Mouse (Mus musculus): Measurements from ENCODE around the gene Gbp8. TPM values are rescaled to one million over a fixed set of nuclear protein-coding genes. Genes with fewer than 3 reads are reported as not detected.
"Not testable (repeated sequence)": the region's sequence is repeated elsewhere in the genome, so short reads cannot be mapped to it uniquely, and the experiment has no call there.

The Gbp8 gene
- total RNA-seq, 2 experiments from 2014 or later, result 0.49 to 0.79 TPM

DNA sequence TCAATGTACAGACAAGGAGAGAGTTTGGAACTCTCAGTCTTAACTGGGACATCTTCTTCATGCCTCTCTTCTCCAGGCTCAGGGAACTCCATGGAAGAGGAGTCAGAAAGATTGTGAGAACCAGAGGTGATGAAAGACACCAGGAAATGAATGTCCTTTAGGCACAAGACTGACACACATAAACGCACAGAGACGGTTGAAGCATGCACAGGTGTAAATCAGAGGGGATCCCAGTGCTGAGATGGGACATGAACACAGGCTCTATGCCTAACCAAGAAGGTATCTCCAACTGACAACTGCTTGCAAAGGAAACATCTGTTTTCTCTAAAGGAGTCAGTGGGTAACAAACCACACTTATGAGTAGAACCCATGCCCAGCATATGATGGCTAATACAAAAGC is 79.1 kb downstream of the Gbp8 start:
- DNase-seq, result no peak

DNA sequence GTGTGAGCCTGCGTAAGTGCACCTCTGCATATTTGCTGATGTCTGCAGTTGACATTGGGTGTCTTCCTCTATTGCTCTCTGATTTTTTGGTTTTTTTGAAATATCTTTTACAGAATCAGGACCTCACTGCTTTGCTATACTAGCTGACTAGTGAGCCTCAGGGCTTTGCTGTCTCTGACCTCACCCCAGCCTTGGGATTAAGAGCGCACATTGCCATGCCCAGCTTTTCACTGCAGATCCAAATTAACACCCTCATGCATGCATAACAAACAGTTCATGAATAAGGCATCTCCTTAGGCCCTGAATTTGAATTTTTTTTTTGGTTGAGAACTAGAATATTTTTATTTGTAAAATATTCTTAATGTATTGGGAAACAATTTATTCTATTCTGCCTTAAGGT is 84.1 kb downstream of the Gbp8 start:
- DNase-seq, result no peak

DNA sequence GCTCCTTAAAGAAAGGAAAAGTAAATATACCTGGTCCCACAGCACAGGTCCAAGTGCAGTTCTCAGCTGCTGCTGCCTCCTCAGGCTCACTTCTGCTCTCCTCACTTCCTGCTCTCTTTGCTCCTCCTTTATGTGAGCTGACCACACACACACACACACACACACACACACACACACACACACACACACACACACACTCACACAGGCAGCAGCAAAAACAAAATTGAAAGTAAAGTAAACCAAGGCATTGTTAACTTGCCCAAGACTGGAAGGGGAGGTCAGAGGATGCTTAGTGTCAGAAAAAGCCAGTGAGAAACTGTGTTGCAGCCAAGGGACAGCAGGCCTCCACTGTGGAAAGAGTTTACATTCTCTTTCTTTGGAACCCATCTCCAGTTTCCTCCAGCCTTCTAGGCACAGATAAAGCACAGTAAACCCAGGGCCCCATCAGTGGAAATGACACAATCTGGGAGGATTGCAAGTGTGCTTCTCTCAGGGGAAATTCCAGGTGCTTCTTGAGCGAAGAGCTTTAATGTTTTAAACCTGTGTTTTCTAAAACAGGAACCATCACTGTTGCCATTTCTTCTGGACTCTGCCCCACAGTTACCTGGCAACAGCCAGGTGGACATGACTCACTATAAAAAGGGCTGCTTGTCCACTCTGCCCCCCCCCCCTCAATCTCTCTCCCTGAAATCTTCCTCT is 85.7 kb downstream of the Gbp8 start:
- not testable (repeated sequence) for DNase-seq

DNA sequence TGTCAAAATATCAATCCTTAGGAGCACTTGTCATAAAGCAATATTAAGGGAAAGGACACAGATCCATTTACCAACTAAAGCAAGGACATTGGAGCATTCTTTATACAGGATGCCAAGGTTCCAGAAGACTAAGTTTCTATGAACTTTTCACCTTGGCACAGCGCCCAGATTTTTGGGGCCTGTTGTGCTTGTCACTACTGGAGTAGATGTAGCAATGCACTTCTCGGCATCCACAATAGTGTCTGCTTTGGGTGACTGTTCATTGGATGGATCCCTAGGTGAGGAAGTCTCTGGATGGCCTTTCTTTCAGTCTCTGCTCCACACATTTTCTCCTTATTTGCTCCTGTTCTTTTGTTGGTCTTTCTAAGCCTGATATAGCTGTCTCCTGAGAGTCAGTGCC is 107.0 kb downstream of the Gbp8 start:
- DNase-seq, result peak; percentile 37 to 64

DNA sequence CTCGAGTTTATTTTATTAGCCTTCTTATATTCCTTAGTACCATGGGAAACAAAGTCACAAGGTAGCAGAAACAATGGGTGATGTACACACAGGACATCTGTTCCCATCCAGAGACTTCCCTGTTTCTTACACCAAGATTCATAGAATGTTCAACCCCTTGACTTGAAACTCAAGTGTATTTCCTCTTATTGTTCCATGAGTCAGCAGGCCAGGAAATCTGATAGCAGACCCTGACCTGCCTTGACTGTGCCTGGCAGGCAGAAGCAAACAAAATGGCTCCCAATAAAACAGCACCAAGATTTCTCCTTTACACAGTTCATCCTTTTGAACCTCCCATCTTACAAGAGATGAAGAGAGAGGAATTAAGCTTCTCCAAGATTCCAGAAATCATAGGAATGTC is 126.8 kb downstream of the Gbp8 start:
- DNase-seq, result no peak

DNA sequence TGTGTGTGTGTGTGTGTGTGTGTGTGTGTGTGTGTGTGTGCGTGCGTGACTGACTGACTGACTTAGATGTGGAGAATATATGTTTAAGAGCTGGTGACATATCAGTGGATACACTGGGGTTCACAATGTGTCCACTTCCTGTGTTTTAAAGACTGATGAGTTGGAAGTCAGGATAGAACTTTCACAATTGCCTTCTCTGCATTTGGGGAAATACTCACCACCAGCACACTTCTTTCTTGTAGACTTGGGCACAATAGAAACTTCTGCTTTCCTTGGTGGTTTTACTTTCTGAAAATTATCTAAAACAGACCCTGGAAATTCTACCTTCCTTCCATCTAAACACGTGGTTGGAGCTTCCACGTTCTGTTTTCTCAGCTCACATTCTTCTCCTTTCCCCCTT is 127.8 kb downstream of the Gbp8 start:
- DNase-seq, result no peak

DNA sequence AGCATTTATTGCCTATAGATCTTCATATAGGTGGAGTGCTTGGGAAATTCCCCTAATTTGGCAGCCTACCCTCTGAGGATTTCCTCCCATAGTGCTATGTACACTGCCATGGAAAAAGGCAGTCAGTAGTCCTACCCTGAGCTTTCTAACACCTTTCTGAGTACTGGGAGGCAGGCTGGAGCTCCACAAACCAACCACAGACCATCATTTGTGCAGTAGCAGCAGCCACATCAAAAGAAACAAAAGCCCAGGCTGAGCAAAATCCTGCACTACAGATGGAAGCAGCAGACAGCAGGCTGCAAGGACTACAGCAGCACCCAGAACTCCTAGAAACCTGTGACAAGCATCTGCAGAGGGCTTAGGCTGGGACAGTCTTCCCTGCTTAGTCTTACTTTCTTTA is 129.0 kb downstream of the Gbp8 start:
- no peak for DNase-seq

DNA sequence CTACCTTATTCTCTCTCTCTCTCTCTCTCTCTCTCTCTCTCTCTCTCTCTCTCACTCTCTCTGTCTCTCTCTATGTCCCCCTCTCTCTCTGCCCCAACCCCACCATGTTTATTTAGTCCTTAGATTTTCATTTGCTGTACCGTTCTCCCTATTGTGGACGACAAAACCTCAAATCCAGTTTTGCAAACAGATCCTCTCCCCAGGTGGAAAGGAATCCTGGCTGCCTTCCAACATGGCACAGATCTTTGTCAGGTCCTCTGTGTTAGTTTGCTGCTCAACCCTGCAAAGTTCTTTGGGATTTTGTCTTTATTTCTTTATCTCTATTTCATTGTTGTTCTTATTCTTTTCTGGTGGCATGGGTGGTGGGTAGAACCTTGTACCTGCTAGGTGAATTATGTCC is 149.9 kb downstream of the Gbp8 start:
- DNase-seq, result no peak

DNA sequence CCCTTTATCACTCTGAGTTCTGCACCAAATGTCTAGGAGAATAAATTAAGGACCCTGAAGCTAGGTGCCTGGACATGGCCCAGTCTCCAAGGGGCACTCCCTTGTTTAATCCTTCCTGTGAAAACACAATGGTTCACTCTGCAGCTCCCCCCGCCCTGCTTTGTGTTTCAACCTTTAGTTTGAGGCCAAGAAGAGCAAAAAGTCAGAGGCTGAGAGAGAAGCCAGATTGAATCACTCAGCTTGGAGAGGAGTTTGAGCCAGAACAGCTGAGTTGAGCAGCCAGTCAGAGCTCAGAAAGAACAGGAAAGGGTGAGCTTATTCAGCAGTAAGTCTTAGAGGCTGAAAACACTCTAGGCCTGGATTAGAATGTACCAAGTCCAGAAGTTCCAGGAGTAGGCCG is 151.3 kb downstream of the Gbp8 start:
- DNase-seq, result peak; percentile 5 to 12

DNA sequence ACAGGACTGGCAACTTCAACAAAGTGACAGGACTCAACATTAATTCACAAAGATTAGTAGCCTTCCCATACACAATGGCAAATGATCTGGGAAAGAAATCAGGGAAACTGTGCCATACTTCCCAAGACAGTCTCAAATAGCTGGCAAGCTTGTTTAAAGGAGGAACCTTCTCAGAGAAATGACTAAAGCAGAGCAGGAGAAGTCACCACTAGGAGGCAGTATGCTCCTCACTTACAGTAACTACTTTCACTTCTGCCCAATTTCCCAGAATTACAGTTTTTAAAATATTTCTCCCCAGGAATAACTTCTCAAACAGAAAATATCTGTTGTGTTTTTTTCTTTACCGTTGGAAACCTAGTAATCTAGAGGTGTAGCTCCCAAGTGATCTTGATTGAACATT is 152.6 kb downstream of the Gbp8 start:
- DNase-seq, result peak in 1 of 2 experiments; percentile 35

DNA sequence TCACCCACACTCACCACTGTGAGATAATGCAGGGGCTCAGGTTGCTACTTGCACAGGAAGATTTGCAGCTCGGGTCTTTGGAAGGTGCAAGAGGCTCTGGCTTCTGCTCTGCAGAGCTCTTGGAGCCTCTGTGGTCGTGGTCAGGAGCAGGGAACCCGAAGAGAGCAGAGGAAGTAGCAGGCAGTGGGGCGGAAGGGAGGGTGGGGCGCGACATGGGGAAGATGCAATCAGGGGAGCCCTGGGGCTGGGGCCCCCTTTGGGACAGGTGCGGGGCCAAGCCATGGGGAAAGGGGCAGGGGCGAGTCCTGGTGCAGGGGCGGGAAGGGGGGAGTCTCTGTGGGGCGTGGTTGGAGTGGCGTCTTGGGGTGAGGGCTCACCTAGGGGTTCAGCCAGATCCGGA is 156.8 kb downstream of the Gbp8 start, which contains the start of gene Abcg3:
Gene Abcg3, minus strand, starts transcription at position 184 of the 400 bp plus-strand sequence.
- DNase-seq, result peak in 1 of 2 experiments; percentile 16

DNA sequence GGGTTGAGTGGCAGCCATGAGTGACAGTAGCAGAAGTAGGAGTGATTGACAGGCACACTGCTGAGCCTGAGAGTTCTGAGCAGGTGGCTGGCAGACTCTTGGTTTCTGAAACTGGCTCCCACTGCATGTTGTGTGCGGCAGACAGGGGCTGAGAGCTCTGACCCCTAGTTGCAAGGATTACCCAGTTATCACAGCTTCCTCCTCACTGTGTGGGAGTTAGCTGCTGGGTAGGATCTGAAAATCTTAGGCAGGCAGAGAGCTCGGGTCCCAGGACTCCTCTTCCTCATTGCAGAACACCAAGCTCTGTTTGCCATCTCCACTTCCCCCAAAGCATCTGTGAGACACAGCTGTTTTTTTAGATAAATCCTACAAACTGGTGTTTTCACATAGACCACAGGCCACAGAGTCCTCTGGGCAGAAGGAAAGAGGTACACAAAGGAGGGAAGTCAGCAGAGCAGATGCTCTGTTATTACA is 160.3 kb downstream of the Gbp8 start:
- no peak for DNase-seq

Other genes with a start within 250 kb of the Gbp8 start
- 1 to 10 TPM in 1 of 2 experiments, under 1 TPM in 1; 0.36 to 1.1 TPM for gene Abcg3, start 156.8 kb downstream of the Gbp8 start, total RNA-seq (2021)
- gene Gbp9, start within 50 bp of the Gbp8 start, total RNA-seq (2021), result 1 to 10 TPM; 8.5 to 9.4 TPM
- 1 to 10 TPM; 4.0 to 6.9 TPM for gene Gbp4, start within 50 bp of the Gbp8 start, total RNA-seq (2021)
- gene Gbp10, start 100.0 kb upstream of the Gbp8 start, total RNA-seq (2021), result 1 to 10 TPM in 1 of 2 experiments, under 1 TPM in 1; 0.95 to 1.5 TPM
- gene Gm43302, start 154.2 kb upstream of the Gbp8 start, total RNA-seq (2021), result not detected
- gene Gbp6, start 154.2 kb upstream of the Gbp8 start, total RNA-seq (2021), result 10 to 100 TPM; 11.1 to 14.5 TPM

Measured in adrenal gland, postnatal 36 days (tissue).